In genomic region chr10:61877787-61878186, GRCm38 (mm10) we compare ENCODE assay signal across 8 mouse cellular contexts.
DNase-seq lines count a peak whose midpoint lies in the region; ATAC-seq and TF ChIP-seq lines count a peak whose summit lies in the region.

No protein-coding gene starts in this region.

- H3K4me2 ChIP-seq in forebrain, embryonic 14.5 days (ENCODE audit: low read length): no peak overlapping the region
- H3K4me2 ChIP-seq in lung, embryonic 14.5 days: no peak overlapping the region

- in situ Hi-C loops in ES-E14 (cut with MboI; ENCODE audit: low sequenced_read_pairs in 2 of 2, unreplicated experiment in 2 of 2): loop anchor here in 1 of 2 experiments (10.0 kb wide), 1 partner anchor 227 kb away; no protein-coding TSS in a partner anchor

- H3K36me3 ChIP-seq in ES-E14 (ENCODE audit: control insufficient read depth, insufficient read depth, low read length, poor library complexity, severe bottlenecking): no peaks in the 10 kb centered on the region
- H3K36me3 ChIP-seq in forebrain, embryonic 14.5 days (ENCODE audit: control insufficient read depth, insufficient read depth, low read length): no peaks in the 10 kb centered on the region
- no peaks in the 10 kb centered on the region for H3K36me3 ChIP-seq in lung, embryonic 14.5 days (ENCODE audit: insufficient read depth)

- TF ChIP-seq CTCF in lung, embryonic 14.5 days (IDR thresholded peaks at IDR 0.05; ENCODE audit: low read depth): peak; percentile 98

- H3K4me1 ChIP-seq in ES-E14 (ENCODE audit: control insufficient read depth in 2 of 2, insufficient read depth in 2 of 2, low read length in 2 of 2, poor library complexity in 1 of 2): peaks cover 0 to 13% of the 10 kb centered on the region in 2 experiments; a peak in 2 of 4 replicates
- 0 out of 2 replicates have a peak, but pooled peaks cover 3% of the 10 kb centered on the region for H3K4me1 ChIP-seq in forebrain, embryonic 14.5 days (ENCODE audit: control insufficient read depth, insufficient read depth, low read length)
- peaks cover 22% of the 10 kb centered on the region for H3K4me1 ChIP-seq in lung, embryonic 14.5 days (ENCODE audit: insufficient read depth)

- WGBS in forebrain, embryonic 14.5 days: 10% methylated on average over 6 of the region's 6 CpGs
- 12% methylated on average over 6 of the region's 6 CpGs for WGBS in lung, embryonic 14.5 days

- no peaks in the 10 kb centered on the region for H3K9me3 ChIP-seq in ES-E14 (ENCODE audit: control insufficient read depth, insufficient read depth, low read depth, low read length)
- no peaks in the 10 kb centered on the region for H3K9me3 ChIP-seq in forebrain, embryonic 14.5 days (replicated peaks; ENCODE audit: control insufficient read depth, low read length)
- no peaks in the 10 kb centered on the region for H3K9me3 ChIP-seq in lung, embryonic 14.5 days (ENCODE audit: low read depth, low read length)

- no peaks in the 10 kb centered on the region for H3K27me3 ChIP-seq in forebrain, embryonic 14.5 days (replicated peaks; ENCODE audit: control insufficient read depth, insufficient read depth, low read length)
- no peaks in the 10 kb centered on the region for H3K27me3 ChIP-seq in lung, embryonic 14.5 days (ENCODE audit: insufficient read depth, low read length)

- ATAC-seq in forebrain, embryonic 14.5 days: 0 out of 2 replicates have a peak, but pooled peaks have one; percentile 42
- peak; percentile 16; the same call in 1 of the 2 replicates for ATAC-seq in lung, embryonic 14.5 days (ENCODE audit: insufficient read depth)

- H3K9ac ChIP-seq in ES-E14 (ENCODE audit: insufficient read depth, low read depth, low read length, poor library complexity, severe bottlenecking): no peak overlapping the region
- H3K9ac ChIP-seq in forebrain, embryonic 14.5 days (ENCODE audit: low read length): no peak overlapping the region
- H3K9ac ChIP-seq in lung, embryonic 14.5 days: no peak overlapping the region

- H3K4me3 ChIP-seq in ES-E14 (ENCODE audit: insufficient read depth in 1 of 2, low read depth in 1 of 2, low read length in 2 of 2, poor library complexity in 1 of 2, severe bottlenecking in 1 of 2): no peak overlapping the region
- no peak overlapping the region for H3K4me3 ChIP-seq in forebrain, embryonic 14.5 days (ENCODE audit: low read depth, low read length)
- no peak overlapping the region for H3K4me3 ChIP-seq in lung, embryonic 14.5 days (ENCODE audit: low read depth, low read length)

- H3K27ac ChIP-seq in ES-E14 (ENCODE audit: insufficient read depth, low read depth, low read length, poor library complexity, severe bottlenecking): no peak overlapping the region
- H3K27ac ChIP-seq in forebrain, embryonic 14.5 days (ENCODE audit: low read depth, low read length): no peak overlapping the region
- no peak overlapping the region for H3K27ac ChIP-seq in lung, embryonic 14.5 days (ENCODE audit: low read depth)

- DNase-seq in ES-E14 (ENCODE audit: low read depth, low spot score): peak; percentile 71
- DNase-seq in c-Kit-positive CD71-positive TER-119-negative erythroid progenitor cells, embryonic 14.5 days (ENCODE audit: low read depth): peak; percentile 35
- peak; percentile 83 for DNase-seq in forebrain, embryonic 14.5 days (ENCODE audit: low spot score)
- DNase-seq in heart, postnatal 4 days: peak; percentile 88
- DNase-seq in layer of hippocampus, adult 18-20 months (ENCODE audit: low spot score in 2 of 2): peak; percentile 20 to 42
- DNase-seq in lung, embryonic 14.5 days: peak; percentile 94
- DNase-seq in retina, postnatal 1 day: peak; percentile 89
- DNase-seq in urinary bladder, postnatal 10 days (ENCODE audit: low spot score): peak; percentile 24

TF ChIP-seq in ES-E14, 5 proteins besides CTCF, POLR2A, EP300 and RAD21:
- no peak for TF ChIP-seq MAFK (IDR thresholded peaks at IDR 0.05; ENCODE audit: insufficient read depth, low read depth, low read length)
- no peak for TF ChIP-seq CHD2 (IDR thresholded peaks at IDR 0.05; ENCODE audit: low read depth, low read length)
- no peak for TF ChIP-seq HCFC1 (IDR thresholded peaks at IDR 0.05; ENCODE audit: borderline replicate concordance, insufficient read depth, low read length)
- TF ChIP-seq ZNF384 (IDR thresholded peaks at IDR 0.05; ENCODE audit: low read depth, low read length): no peak
- TF ChIP-seq ZC3H11A (IDR thresholded peaks at IDR 0.05; ENCODE audit: borderline replicate concordance, low read depth, low read length): peak; percentile 88

Comparison
In these comparisons a context has a peak if more than half of its experiments do, and no peak if none do; other contexts are left out.
1. DNase-seq: peak in every context shown above with its lines; median percentile 94 in lung, embryonic 14.5 days; 89 in retina, postnatal 1 day; 88 in heart, postnatal 4 days; 83 in forebrain, embryonic 14.5 days; 71 in ES-E14; 35 in c-Kit-positive CD71-positive TER-119-negative erythroid progenitor cells, embryonic 14.5 days; 31 in layer of hippocampus, adult 18-20 months; 24 in urinary bladder, postnatal 10 days.